Comparison of ENCODE assay signal across 9 mouse cellular contexts in the genomic region with DNA sequence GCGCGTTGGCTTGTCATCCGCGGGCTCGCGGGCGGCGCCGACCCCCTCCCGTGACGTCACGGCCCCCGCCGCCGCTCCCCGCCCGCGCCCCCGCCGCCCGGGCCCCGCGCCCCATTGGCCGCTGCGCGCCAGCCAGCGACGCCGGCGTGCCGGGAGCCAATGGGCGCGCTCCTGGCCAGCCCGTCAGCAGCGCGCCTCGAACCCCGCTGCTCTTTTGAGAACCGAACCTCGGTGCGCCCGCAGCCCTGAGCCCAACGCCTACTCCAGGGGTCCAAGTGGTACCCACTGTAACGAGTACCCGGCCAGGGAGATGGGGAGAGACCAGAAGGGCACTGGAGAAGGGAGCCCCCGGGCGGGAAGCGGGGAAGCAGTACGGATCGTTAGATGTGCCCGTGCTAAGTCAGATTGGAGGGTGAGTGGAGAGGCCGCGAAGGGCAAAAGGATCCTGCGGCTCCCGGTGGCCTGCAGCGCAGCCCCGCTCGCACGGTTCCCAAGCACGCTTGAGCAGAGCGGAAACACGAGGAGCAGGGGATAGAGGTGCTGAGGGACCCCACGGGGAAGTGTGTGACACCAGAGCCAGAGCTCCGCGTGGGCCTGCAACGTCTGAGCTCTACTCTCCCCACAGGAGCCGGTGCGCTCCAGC. TPM values are rescaled to one million over a fixed set of nuclear protein-coding genes. Genes with fewer than 3 reads are reported as not detected.
DNase-seq lines count a peak whose midpoint lies in the region; ATAC-seq and TF ChIP-seq lines count a peak whose summit lies in the region.
"Had no signal": no experiment of that assay in that cellular context is flagged by ENCODE, and none has a peak within 500 bp of the region (broad histone marks: within the 10 kb centered on the region; RNA-seq: fewer than 3 reads in every experiment).

No protein-coding gene starts in this region.

- 0 out of 2 replicates have a peak overlapping the region, but pooled peaks have one; percentile 15 for H3K4me3 ChIP-seq in kidney, adult 2 months (ENCODE audit: insufficient read depth, low read depth, low read length)
- H3K4me3 ChIP-seq in forebrain, embryonic 12.5 days (replicated peaks), result peak overlapping the region; percentile 61
- peak overlapping the region; percentile 54 for H3K4me3 ChIP-seq in limb, embryonic 13.5 days
- H3K4me3 ChIP-seq in stomach, embryonic 14.5 days (ENCODE audit: low read depth, low read length), result peak overlapping the region; percentile 36

- no peaks in the 10 kb centered on the region for H3K36me3 ChIP-seq in kidney, adult 2 months (ENCODE audit: control insufficient read depth, insufficient read depth, low read length)
- no peaks in the 10 kb centered on the region for H3K36me3 ChIP-seq in forebrain, embryonic 12.5 days (replicated peaks)
- H3K36me3 ChIP-seq in limb, embryonic 13.5 days, result no peaks in the 10 kb centered on the region
- H3K36me3 ChIP-seq in stomach, embryonic 14.5 days (ENCODE audit: control insufficient read depth, insufficient read depth, low read length), result no peaks in the 10 kb centered on the region
- H3K36me3 ChIP-seq: G1E had no signal

- no peak for TF ChIP-seq CTCF in kidney, adult 2 months (conservative IDR thresholded peaks at IDR 0.05; ENCODE audit: insufficient read depth, insufficient read length, low read depth, low read length)
- TF ChIP-seq CTCF in brain, embryonic 14.5 days (IDR thresholded peaks at IDR 0.05; ENCODE audit: borderline replicate concordance, extremely low read depth, insufficient read depth, insufficient read length), result no peak

- 3% methylated on average over 57 of the region's 68 CpGs for WGBS in kidney, adult 2 months
- under 1% methylated on average over 66 of the region's 68 CpGs for WGBS in forebrain, embryonic 12.5 days
- under 1% methylated on average over 62 of the region's 68 CpGs for WGBS in limb, embryonic 13.5 days
- WGBS in stomach, embryonic 14.5 days, result 2% methylated on average over 60 of the region's 68 CpGs

- peak overlapping the region; percentile 89 for H3K4me2 ChIP-seq in forebrain, embryonic 12.5 days
- H3K4me2 ChIP-seq in limb, embryonic 13.5 days (replicated peaks), result peak overlapping the region; percentile 94
- H3K4me2 ChIP-seq in stomach, embryonic 14.5 days (replicated peaks; ENCODE audit: low read depth, low read length), result peak overlapping the region; percentile 78

- no peak for TF ChIP-seq POLR2A in kidney, adult 2 months (IDR thresholded peaks at IDR 0.05; ENCODE audit: low read depth, low read length)
- TF ChIP-seq POLR2A in brain, embryonic 14.5 days (IDR thresholded peaks at IDR 0.05; ENCODE audit: borderline replicate concordance, extremely low read depth, insufficient read depth, insufficient read length, poor library complexity, severe bottlenecking), result no peak

- H3K9ac ChIP-seq in forebrain, embryonic 12.5 days, result peak overlapping the region; percentile 65
- H3K9ac ChIP-seq in limb, embryonic 13.5 days, result peak overlapping the region; percentile 25
- H3K9ac ChIP-seq in stomach, embryonic 14.5 days (replicated peaks; ENCODE audit: low read depth, low read length), result no peak overlapping the region

- no peaks in the 10 kb centered on the region for H3K4me1 ChIP-seq in kidney, adult 2 months (ENCODE audit: control insufficient read depth, insufficient read depth, low read length)
- peaks cover 45% of the 10 kb centered on the region for H3K4me1 ChIP-seq in forebrain, embryonic 12.5 days
- peaks cover 23% of the 10 kb centered on the region for H3K4me1 ChIP-seq in limb, embryonic 13.5 days
- 0 out of 2 replicates have a peak, but pooled peaks cover 4% of the 10 kb centered on the region for H3K4me1 ChIP-seq in stomach, embryonic 14.5 days (ENCODE audit: control insufficient read depth, insufficient read depth, low read length)

- peaks cover 17% of the 10 kb centered on the region for H3K27me3 ChIP-seq in kidney, adult 2 months (replicated peaks; ENCODE audit: control insufficient read depth, insufficient read depth, low read length)
- peaks cover 95% of the 10 kb centered on the region for H3K27me3 ChIP-seq in forebrain, embryonic 12.5 days
- peaks cover 93% of the 10 kb centered on the region for H3K27me3 ChIP-seq in limb, embryonic 13.5 days
- peaks cover 73% of the 10 kb centered on the region for H3K27me3 ChIP-seq in stomach, embryonic 14.5 days (ENCODE audit: control insufficient read depth, insufficient read depth, low read length)

- DNase-seq in kidney, adult 2 months, result no peak
- DNase-seq in kidney, adult 9 months, result no peak
- peak; percentile 82 for DNase-seq in brain, embryonic 14.5 days (ENCODE audit: low read depth)
- no peak for DNase-seq in layer of hippocampus, adult 9-11 months

- no peaks in the 10 kb centered on the region for H3K9me3 ChIP-seq in forebrain, embryonic 12.5 days
- H3K9me3 ChIP-seq in limb, embryonic 13.5 days, result no peaks in the 10 kb centered on the region
- no peaks in the 10 kb centered on the region for H3K9me3 ChIP-seq in stomach, embryonic 14.5 days (ENCODE audit: control insufficient read depth, low read depth, low read length)

- no peak overlapping the region for H3K27ac ChIP-seq in kidney, adult 2 months (ENCODE audit: insufficient read depth, low read depth, low read length)
- peak overlapping the region; percentile 81 for H3K27ac ChIP-seq in forebrain, embryonic 12.5 days
- no peak overlapping the region for H3K27ac ChIP-seq in limb, embryonic 13.5 days
- H3K27ac ChIP-seq in stomach, embryonic 14.5 days (ENCODE audit: low read length), result no peak overlapping the region

- peak; percentile 88 for ATAC-seq in forebrain, embryonic 12.5 days (ENCODE audit: low FRiP score)
- peak; percentile 82 for ATAC-seq in limb, embryonic 13.5 days (ENCODE audit: low FRiP score, low read depth)
- ATAC-seq in stomach, embryonic 14.5 days (ENCODE audit: insufficient number of reproducible peaks, insufficient read depth, low FRiP score, low read depth), result peak; percentile 54
- ATAC-seq in frontal cortex, adult (ENCODE audit: low TSS enrichment), result no peak

RNA-seq across cellular contexts. Expression of a gene that starts 0.6 kb away (rescaled TPM):
- not detected in 2 replicates for polyA plus RNA-seq in kidney, adult 2 months (2012; rRNA removed)
- polyA plus RNA-seq in brain, embryonic 14.5 days (2012; rRNA removed), result 18.0 and 26.0 TPM in 2 replicates
- polyA plus RNA-seq in forebrain, embryonic 12.5 days (2016; fragmentation: Nextera tagmentation; extraction: Ambion mirVana), result 6.2 and 7.6 TPM in 2 replicates
- polyA plus RNA-seq in limb, embryonic 13.5 days (2015; fragmentation: Nextera tagmentation; extraction: Ambion mirVana), result not detected in 2 replicates
- polyA plus RNA-seq in stomach, embryonic 14.5 days (2014; fragmentation: Nextera tagmentation; extraction: Ambion mirVana), result not detected in 2 replicates
- polyA plus RNA-seq: G1E had no signal
